Mouse (Mus musculus) liver, embryonic 16.5 days (tissue): ENCODE measurements at regions not wholly inside any gene's neighbourhood (a gene's known extent, or its start where the extent isn't known, plus 50 kb on each side); places are given as distances from the start of the nearest gene placed in this dataset.

Experiments
- ATAC-seq: fragments of 200-750 bp; cut with Nextera tagmentation; 2 replicates; pipeline ENCODE4 v1.8.0; 2017; ENCODE audit warnings: low read depth, mild to moderate bottlenecking, moderate number of reproducible peaks, moderate library complexity
- H3K27ac ChIP-seq: fragments of 300-500 bp; sonication (generic); 2 replicates; pipeline ENCODE4 v1.5.1; 2014; ENCODE audit warnings: mild to moderate bottlenecking, low read length
- H3K27me3 ChIP-seq: fragments of 300-500 bp; sonication (generic); 2 replicates; pipeline ENCODE4 v1.6.1; 2014; ENCODE audit warnings: low read depth, low read length, mixed read lengths; ENCODE audit not compliant: control insufficient read depth, insufficient read depth
- H3K36me3 ChIP-seq: fragments of 300-500 bp; sonication (generic); 2 replicates; pipeline ENCODE4 v1.6.1; 2014; ENCODE audit warnings: mild to moderate bottlenecking; ENCODE audit not compliant: control insufficient read depth, insufficient read depth
- H3K4me1 ChIP-seq: fragments of 300-500 bp; sonication (generic); 2 replicates; pipeline ENCODE4 v1.6.1; 2014; ENCODE audit warnings: low read depth, low read length, mixed read lengths; ENCODE audit not compliant: control insufficient read depth
- H3K4me2 ChIP-seq: fragments of 300-500 bp; sonication (generic); 2 replicates; pipeline ENCODE4 v1.6.1; 2014; ENCODE audit warnings: low read depth, low read length, mixed read lengths
- H3K4me3 ChIP-seq: fragments of 300-500 bp; sonication (generic); 2 replicates; pipeline ENCODE4 v1.5.1; 2014; ENCODE audit warnings: low read depth, mild to moderate bottlenecking, low read length
- H3K9ac ChIP-seq: fragments of 300-500 bp; sonication (generic); 2 replicates; pipeline ENCODE4 v1.6.1; 2014; ENCODE audit warnings: low read depth, low read length
- H3K9me3 ChIP-seq: fragments of 300-500 bp; sonication (generic); replicated peaks from 2 replicates; pipeline ENCODE4 v1.6.1; 2016; ENCODE audit warnings: low read length; ENCODE audit not compliant: control insufficient read depth
- WGBS: fragments of 180-500 bp; shearing (Covaris S2); extraction: QIAGEN DNeasy Blood & Tissue Kit; methylation state at CpG from one replicate; pipeline ENCODE4 v1.1.7; 2014; ENCODE audit not compliant: insufficient replicate concordance; 5-methylcytosine and 5-hydroxymethylcytosine counted together

GRCm38 (mm10) chr9:63051631-63052030 lies 63.9 kb upstream of the Pias1 start:
- no peak for ATAC-seq
- no peak overlapping the region for H3K4me3 ChIP-seq
- no peak overlapping the region for H3K9ac ChIP-seq
- no peak overlapping the region for H3K4me2 ChIP-seq
- no peaks in the 10 kb centered on the region for H3K9me3 ChIP-seq
- no peak overlapping the region for H3K27ac ChIP-seq
- no peaks in the 10 kb centered on the region for H3K27me3 ChIP-seq
- no peaks in the 10 kb centered on the region for H3K36me3 ChIP-seq
- WGBS: 70% methylated on average over 4 of the region's 4 CpGs
- no peaks in the 10 kb centered on the region for H3K4me1 ChIP-seq

GRCm38 (mm10) chr9:63049290-63049689 lies 61.6 kb upstream of the Pias1 start:
- Histone ChIP-seq H3K4me3 (no peak overlapping the region), H3K9ac (no peak overlapping the region), H3K4me2 (no peak overlapping the region), H3K9me3 (no peaks in the 10 kb centered on the region), H3K27ac (no peak overlapping the region), H3K4me1 (no peaks in the 10 kb centered on the region), H3K27me3 (no peaks in the 10 kb centered on the region), H3K36me3 (no peaks in the 10 kb centered on the region)
- WGBS: 63% methylated on average over 5 of the region's 5 CpGs
- no peak for ATAC-seq

GRCm38 (mm10) chr9:63046981-63047380 lies 59.3 kb upstream of the Pias1 start:
- 71% methylated on average over 3 of the region's 3 CpGs for WGBS
- no peak overlapping the region for H3K4me3 ChIP-seq
- H3K27me3 ChIP-seq: no peaks in the 10 kb centered on the region
- no peaks in the 10 kb centered on the region for H3K9me3 ChIP-seq
- no peak overlapping the region for H3K4me2 ChIP-seq
- ATAC-seq: no peak
- H3K36me3 ChIP-seq: no peaks in the 10 kb centered on the region
- no peak overlapping the region for H3K9ac ChIP-seq
- H3K27ac ChIP-seq: no peak overlapping the region
- H3K4me1 ChIP-seq: no peaks in the 10 kb centered on the region; the same call in 1 of the 2 replicates

GRCm38 (mm10) chr9:63045531-63045930 lies 57.8 kb upstream of the Pias1 start:
- H3K4me2 ChIP-seq: no peak overlapping the region
- no peaks in the 10 kb centered on the region; the same call in 1 of the 2 replicates for H3K4me1 ChIP-seq
- H3K27me3 ChIP-seq: no peaks in the 10 kb centered on the region
- H3K4me3 ChIP-seq: no peak overlapping the region
- WGBS: 73% methylated on average over 4 of the region's 4 CpGs
- H3K9me3 ChIP-seq: no peaks in the 10 kb centered on the region
- no peak overlapping the region for H3K9ac ChIP-seq
- no peaks in the 10 kb centered on the region for H3K36me3 ChIP-seq
- no peak overlapping the region for H3K27ac ChIP-seq
- ATAC-seq: no peak

- H3K27ac ChIP-seq: no peak overlapping the region
These were observed 55.6 kb upstream of the Pias1 start for GRCm38 (mm10) chr9:63043304-63043703.

GRCm38 (mm10) chr9:63038031-63038430 lies 50.3 kb upstream of the Pias1 start:
- Histone ChIP-seq H3K4me1 (no peaks in the 10 kb centered on the region; the same call in 1 of the 2 replicates), H3K9ac (no peak overlapping the region), H3K9me3 (no peaks in the 10 kb centered on the region), H3K4me2 (no peak overlapping the region), H3K27ac (no peak overlapping the region), H3K36me3 (no peaks in the 10 kb centered on the region), H3K27me3 (no peaks in the 10 kb centered on the region), H3K4me3 (no peak overlapping the region)
- WGBS: 63% methylated on average over 6 of the region's 6 CpGs
- no peak for ATAC-seq

More at GRCm38 (mm10) chr9:63043304-63043703, 55.6 kb upstream of the Pias1 start:
- H3K4me2 ChIP-seq: no peak overlapping the region
- no peaks in the 10 kb centered on the region for H3K9me3 ChIP-seq
- peak; percentile 37; the same call in 1 of the 2 replicates for ATAC-seq
- WGBS: 23% methylated on average over 3 of the region's 3 CpGs
- H3K4me1 ChIP-seq: no peaks in the 10 kb centered on the region; the same call in 1 of the 2 replicates
- no peak overlapping the region for H3K4me3 ChIP-seq
- no peak overlapping the region for H3K9ac ChIP-seq
- no peaks in the 10 kb centered on the region for H3K27me3 ChIP-seq
- no peaks in the 10 kb centered on the region for H3K36me3 ChIP-seq
